Mouse (Mus musculus): Measurements from ENCODE around the gene Il16.

GRCm38 (mm10) chr7:83726936-83727632 lies 18.4 kb downstream of the Il16 start:
- TF ChIP-seq CTCF (IDR thresholded peaks at IDR 0.05) (no peak), EP300 (IDR thresholded peaks at IDR 0.05; ENCODE audit: insufficient read depth, low read depth, low read length) (no peak), POLR2A (IDR thresholded peaks at IDR 0.05; ENCODE audit: insufficient read depth, low read depth, low read length) (no peak)

Data from heart, adult 2 months (tissue).